Mouse (Mus musculus) brain, embryonic 14.5 days (tissue): Measurements from ENCODE around the gene Akap12. TPM values are rescaled to one million over a fixed set of nuclear protein-coding genes. Genes with fewer than 3 reads are reported as not detected.

Source experiments
- DNase-seq: peaks from one replicate; pipeline ENCODE4 v3.0.0-alpha.2; 2011; ENCODE audit warnings: low read depth
- CTCF ChIP-seq: fragments of 200-500 bp; IDR thresholded peaks from 2 replicates; pipeline ENCODE4 v1.5.1; 2012; ENCODE audit warnings: inconsistent platforms, mild to moderate bottlenecking, moderate library complexity, borderline replicate concordance; ENCODE audit not compliant: insufficient read depth, insufficient read length; ENCODE audit errors: extremely low read depth
- POLR2A ChIP-seq: fragments of 200-500 bp; IDR thresholded peaks from 2 replicates; pipeline ENCODE4 v1.6.1; 2012; ENCODE audit warnings: mild to moderate bottlenecking, inconsistent platforms, borderline replicate concordance; ENCODE audit not compliant: poor library complexity, insufficient read depth, insufficient read length, severe bottlenecking; ENCODE audit errors: extremely low read depth
- polyA plus RNA-seq: library from polyadenylated mRNA; depleted of rRNA; stranded (reverse); fragments of >200 nt; gene quantifications from 2 replicates; pipeline ENCODE4 v1.2.3, GENCODE M21; 2012

Akap12 gene
- polyA plus RNA-seq, 1 experiment = 37.3 TPM

- no peak for TF ChIP-seq CTCF
- no peak for TF ChIP-seq POLR2A
These were observed 103.9 kb downstream of the Akap12 start for GRCm38 (mm10) chr10:4370105-4370504.

GRCm38 (mm10) chr10:4372011-4372410, 105.8 kb downstream of the Akap12 start:
- peak; percentile 64 for DNase-seq
- TF ChIP-seq CTCF (peak; percentile 58; the same call in 1 of the 2 replicates), POLR2A (no peak)

More at GRCm38 (mm10) chr10:4370105-4370504, 103.9 kb downstream of the Akap12 start:
- no peak for DNase-seq

GRCm38 (mm10) chr10:4373558-4373957, 107.4 kb downstream of the Akap12 start:
- no peak for DNase-seq

GRCm38 (mm10) chr10:4374239-4374638, 108.1 kb downstream of the Akap12 start:
- no peak for TF ChIP-seq CTCF
- TF ChIP-seq POLR2A = no peak
- DNase-seq = no peak

More at GRCm38 (mm10) chr10:4373558-4373957, 107.4 kb downstream of the Akap12 start:
- TF ChIP-seq CTCF = no peak

GRCm38 (mm10) chr10:4374734-4375133, 108.6 kb downstream of the Akap12 start:
- TF ChIP-seq POLR2A = no peak
- TF ChIP-seq CTCF = no peak
- no peak for DNase-seq

- no peak for TF ChIP-seq POLR2A
- no peak for TF ChIP-seq CTCF
- DNase-seq = peak; percentile 62
These were observed 109.1 kb downstream of the Akap12 start for GRCm38 (mm10) chr10:4375267-4375666.

- DNase-seq = no peak
- TF ChIP-seq CTCF (no peak), POLR2A (no peak)
These were observed 110.3 kb downstream of the Akap12 start for GRCm38 (mm10) chr10:4376461-4376860.

- no peak for TF ChIP-seq POLR2A
- no peak for TF ChIP-seq CTCF
- no peak for DNase-seq
These were observed 110.8 kb downstream of the Akap12 start for GRCm38 (mm10) chr10:4376931-4377330.

- no peak for TF ChIP-seq POLR2A
- no peak for TF ChIP-seq CTCF
- DNase-seq = no peak
These were observed 114.6 kb downstream of the Akap12 start for GRCm38 (mm10) chr10:4380748-4381147.

- TF ChIP-seq CTCF (no peak), POLR2A (no peak)
- no peak for DNase-seq
These were observed 118.1 kb downstream of the Akap12 start for GRCm38 (mm10) chr10:4384244-4384643.

GRCm38 (mm10) chr10:4386609-4387591, 120.7 kb downstream of the Akap12 start:
- peak; percentile 98 for DNase-seq
- TF ChIP-seq POLR2A = peak; percentile 96
- no peak for TF ChIP-seq CTCF
